Mouse (Mus musculus) E14TG2a.4 (cell line): ENCODE measurements around the gene Uri1.

Source experiments
- CTCF ChIP-seq: conservative IDR thresholded peaks from 2 replicates; pipeline ENCODE4 v1.5.1; 2014; ENCODE audit warnings: low read length
- NANOG ChIP-seq: IDR thresholded peaks from 2 replicates; pipeline ENCODE4 v1.6.1; 2014; ENCODE audit warnings: borderline replicate concordance, low read length, mixed read lengths
- POU5F1 ChIP-seq: IDR thresholded peaks from 2 replicates; pipeline ENCODE4 v1.6.1; 2014; ENCODE audit warnings: low read length, borderline replicate concordance

- TF ChIP-seq CTCF = peak; percentile 48; the same call in 1 of the 2 replicates
- TF ChIP-seq POU5F1 = no peak
- no peak for TF ChIP-seq NANOG
Measured at GRCm38 (mm10) chr7:37999691-38000090, 23.7 kb downstream of the Uri1 start.
